Mouse (Mus musculus): ENCODE measurements around the gene Tmem235.
A peak's percentile ranks its signal among the peaks of the same experiment; 100 is the strongest.

Gene Tmem235

DNA sequence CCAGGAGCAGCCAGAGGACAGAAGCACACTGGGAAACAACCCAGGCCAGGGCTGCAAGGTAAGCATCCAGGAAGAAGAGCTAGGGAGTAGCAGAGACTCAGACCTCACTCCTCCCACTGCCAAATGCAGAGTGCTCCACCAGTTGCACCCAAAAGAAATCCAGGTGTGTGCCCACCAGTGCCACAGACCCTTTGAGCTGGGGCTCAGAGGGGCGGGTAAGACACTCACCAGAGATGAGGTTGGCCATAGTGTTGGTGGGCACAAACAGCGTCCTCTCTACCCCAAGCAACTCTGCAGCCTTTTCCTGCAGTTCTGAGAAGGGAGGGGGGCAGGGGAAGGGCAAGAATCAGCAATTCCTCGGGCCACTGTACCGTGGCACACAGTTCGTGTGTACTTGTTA lies 10.8 kb downstream of the Tmem235 start:
- peak; percentile 44 to 71 for DNase-seq

DNA sequence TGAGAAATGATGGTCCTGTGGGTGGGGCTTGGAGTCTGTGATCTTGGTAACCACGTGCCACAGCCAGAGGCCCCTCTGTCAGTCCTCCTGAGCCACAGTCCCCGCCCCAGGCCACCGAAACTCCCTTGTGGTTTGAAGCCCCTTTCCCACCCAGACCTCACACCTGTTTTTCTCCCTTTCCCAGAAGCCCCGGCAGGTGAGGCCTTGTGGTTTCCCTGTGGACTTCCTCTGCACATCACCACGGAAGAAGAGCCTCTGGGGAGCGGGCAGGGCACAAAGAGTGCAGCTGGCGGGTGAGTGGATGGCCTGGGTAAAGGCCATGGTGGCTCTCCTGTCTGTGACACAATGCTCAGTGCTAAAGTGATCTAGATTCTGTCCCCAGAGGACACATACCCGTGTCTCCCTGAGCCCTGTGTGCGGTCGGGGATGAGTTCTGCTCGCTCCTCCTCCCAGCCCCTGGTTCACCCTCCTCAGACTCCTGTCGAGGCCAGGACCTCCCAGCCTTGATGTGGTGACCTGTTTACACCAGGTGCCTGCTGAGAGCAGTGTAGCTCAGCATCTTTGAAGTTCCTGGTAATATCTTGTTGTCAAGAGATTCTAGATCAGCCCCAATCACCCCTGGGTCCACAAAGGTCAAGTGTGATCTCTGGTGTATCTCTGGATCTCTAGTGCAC lies 11.5 kb downstream of the Tmem235 start:
- peak; percentile 93 to 96 for DNase-seq

- DNase-seq, result peak; percentile 54 to 58
Measured at GRCm38 (mm10) chr11:117872861-117873608, 12.5 kb downstream of the Tmem235 start, which contains the start of gene Tha1. Gene Tha1, minus strand, starts transcription at chr11:117873481.

- no peak for DNase-seq
Measured at GRCm38 (mm10) chr11:117874419-117874818, 13.9 kb downstream of the Tmem235 start.

DNA sequence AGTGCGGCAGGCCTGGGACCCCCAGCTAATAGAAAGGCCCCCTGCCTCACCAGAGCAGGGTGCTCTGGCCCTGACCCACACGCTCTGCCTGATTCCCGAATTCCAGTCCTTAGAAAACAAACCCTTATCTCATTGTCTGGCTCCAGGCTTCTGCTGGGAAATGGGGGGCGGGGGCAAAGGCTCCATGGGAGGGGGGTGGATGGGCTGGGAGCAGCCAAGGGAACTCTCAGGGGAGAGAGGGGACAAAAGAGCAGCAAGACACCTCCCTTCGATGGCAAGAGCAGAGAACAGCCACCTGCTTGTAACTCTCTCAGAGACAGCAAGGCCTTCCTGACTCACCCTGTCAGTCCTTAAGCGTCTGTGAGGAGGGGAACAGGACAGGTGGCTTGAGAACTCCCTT lies 15.1 kb downstream of the Tmem235 start:
- DNase-seq, result no peak

GRCm38 (mm10) chr11:117877917-117878745 lies 17.6 kb downstream of the Tmem235 start:
- DNase-seq, result peak; percentile 50 to 73

DNA sequence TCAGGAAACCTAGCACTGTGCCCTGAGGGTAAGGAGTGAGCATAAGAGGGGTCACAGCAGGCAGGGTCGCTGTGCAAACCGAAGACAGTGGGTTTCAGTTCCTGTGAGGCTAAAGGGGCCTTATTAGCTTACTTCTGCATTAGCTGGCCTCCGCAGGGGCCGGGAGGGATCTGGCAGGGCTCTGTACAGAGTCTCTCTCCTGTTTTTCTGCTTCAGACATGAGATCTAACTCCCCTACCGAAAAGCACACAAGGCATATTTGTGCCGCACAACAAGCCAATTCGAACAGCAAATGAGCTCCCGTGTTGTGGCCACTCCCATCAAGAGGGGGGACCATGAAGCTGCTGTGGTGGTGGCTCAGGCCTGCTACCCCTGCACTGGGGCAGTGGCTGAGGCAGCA lies 18.3 kb downstream of the Tmem235 start:
- DNase-seq, result no peak

DNA sequence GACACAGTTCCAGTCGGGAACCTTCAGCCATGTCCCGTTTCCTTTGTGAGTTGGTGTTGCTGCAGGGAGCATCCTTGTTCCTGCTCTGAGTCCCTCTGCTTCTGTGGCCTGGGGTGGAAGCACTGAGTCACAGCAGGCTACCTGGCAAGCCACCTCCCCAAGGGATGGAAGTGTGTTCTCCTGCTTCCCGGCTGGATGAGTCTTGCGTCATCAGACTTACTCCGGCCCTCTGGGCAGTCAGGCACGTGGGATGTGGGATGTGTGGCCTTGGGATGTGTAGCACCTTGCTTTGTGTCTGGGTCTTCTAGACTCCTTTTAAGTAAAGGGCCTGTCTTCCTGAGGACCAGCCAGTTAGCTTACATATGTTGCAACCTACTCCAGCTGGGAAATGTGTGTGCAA lies 19.1 kb downstream of the Tmem235 start:
- DNase-seq, result no peak

DNA sequence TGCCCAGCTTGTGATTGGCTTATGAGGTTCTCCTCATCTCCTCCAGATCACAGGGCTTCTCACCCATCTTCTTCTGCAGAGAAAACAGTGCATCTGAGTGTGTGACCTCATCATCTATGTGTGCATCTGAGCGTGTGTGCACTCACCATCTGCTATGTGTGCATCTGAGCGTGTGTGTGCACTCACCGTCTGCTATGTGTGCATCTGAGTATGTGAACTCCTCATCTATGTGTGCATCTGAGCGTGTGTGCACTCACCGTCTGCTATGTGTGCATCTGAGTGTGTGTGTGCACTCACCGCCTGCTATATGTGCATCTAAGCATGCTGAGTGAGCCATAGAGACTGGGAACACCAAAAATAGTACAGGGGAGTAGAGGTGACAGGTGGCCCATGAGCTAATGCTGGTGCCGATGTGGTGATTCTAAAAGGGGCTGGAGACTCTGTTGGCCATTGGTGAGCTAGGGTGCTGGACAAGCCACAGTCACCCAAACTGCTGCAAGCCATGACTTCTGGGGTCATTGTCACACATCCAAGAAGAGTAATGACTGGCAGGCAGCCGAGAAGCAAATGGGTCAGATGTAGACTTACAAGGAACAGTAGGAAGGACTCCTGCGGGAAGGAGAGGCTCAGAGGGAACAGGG lies 19.9 kb downstream of the Tmem235 start:
- no peak for DNase-seq

GRCm38 (mm10) chr11:117880977-117881358 lies 20.4 kb downstream of the Tmem235 start:
- no peak for DNase-seq

DNA sequence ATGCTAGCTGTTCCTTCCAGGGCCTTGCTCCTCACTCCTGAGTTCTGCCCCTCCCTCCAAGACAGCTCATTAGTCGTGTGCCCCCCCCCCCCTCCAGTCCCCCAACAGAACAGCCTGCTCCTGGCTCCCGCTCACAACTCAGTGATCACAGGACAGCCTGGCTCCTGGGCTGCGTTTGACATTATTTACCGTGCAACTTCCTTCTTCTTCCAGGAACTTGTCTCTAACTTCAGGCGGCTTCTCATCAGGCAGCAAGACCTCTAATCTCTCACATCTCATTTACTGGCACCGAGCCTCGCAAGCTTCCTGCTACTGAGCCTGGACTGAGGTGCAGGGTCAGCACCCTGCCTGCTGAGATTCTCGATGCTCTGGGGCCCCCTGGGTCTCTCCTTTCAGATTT lies 21.2 kb downstream of the Tmem235 start:
- no peak for DNase-seq

GRCm38 (mm10) chr11:117882208-117882607 lies 21.7 kb downstream of the Tmem235 start:
- DNase-seq, result no peak

DNA sequence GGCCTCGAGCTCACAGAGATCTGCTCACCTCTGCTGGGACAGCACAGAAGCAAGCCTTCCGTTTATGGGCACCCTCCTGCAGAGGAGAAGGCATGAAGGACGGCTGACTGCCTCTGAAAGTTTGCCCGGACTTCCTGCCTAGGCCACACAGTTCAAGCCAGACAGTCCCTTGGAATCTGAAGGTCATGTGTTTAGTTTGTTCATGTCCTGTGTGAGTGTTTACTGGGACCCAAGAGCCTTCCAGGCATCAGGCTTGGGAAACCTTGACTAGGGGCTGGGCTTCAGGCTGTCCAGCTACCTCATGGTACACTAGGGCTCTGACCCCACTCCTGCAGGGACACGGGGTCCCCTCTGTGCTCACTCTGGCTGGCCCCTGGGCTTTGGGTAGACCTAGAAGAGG lies 25.4 kb downstream of the Tmem235 start:
- DNase-seq, result no peak

DNA sequence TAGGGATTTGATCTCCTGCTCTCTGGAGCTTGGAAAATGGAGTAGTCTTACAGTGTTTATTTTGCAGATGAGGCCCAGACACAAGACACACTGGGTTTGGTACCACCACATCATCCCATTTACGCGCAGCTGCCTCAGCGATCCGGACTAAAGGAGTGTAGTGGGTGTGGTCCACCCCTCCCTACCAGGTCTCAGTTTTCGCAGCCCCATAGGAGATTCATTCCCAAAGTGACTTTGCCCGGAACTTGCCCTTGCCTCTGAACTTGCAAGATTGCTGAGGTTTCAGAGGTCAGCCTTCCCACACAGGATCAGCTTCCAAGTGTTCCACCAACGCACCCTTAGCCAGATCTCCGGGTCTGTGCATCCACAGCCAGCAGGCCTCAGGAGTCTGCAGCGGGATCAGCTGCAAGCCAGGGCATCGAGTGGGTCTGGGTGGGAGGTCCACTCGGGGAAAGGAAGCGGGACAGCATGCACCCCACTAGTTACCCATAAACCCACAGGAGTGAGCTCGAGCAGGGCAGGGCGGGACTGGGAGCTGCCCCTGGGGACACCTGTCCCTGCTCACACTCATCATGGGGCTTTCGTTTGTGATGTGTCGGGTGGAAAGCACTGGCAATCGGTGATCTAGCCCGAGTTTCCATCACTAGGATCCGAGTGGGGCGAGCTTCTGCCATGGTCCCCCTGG lies 27.8 kb downstream of the Tmem235 start:
- DNase-seq, result no peak

DNA sequence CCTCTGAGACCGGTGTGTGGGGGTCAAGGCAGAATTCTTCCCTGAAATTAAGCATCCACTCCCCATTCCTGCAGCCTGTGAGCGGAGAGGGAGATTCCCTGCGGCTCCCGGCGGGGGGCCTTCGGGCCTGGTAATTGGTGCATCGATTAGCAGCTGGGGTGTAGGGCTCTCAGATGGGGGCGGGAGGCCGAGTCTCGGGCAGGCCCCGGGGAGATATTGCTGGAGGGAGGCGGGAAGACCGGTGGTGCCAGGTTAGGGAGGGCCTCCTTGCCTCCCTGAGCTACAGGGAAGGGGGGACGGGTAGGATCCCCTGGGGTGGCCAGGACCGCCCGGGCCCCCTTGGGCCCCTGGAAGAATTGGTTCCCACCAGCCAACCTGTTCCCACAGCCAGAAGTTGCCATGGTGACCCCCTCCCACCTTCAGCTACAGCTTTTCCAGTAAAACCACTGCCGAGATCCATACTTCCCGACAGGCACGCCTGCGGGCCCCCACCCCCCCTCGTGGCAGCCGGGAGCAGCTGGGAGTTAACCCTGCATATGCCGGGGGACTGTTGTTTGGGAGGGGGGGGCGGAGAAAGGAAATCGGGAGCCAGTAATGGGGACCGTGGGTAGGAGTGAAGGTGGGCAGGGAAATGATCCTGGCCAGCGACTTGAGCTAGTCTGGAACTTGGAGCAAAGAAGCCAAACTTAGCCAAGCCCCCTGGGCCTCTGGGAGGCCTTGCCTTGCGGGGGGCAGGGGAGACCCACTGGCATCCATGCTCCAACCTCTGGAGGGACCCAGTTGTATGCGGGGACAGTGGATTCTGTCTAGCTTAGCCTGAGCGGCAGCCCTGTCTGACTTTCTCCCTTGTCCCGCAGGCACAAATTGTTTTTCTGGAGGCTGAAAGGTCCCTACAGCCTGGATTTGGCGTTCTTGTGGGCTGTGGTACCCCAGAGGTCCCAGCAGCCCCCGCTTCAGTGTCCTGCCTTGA lies 28.6 kb downstream of the Tmem235 start:
- no peak for DNase-seq

DNA sequence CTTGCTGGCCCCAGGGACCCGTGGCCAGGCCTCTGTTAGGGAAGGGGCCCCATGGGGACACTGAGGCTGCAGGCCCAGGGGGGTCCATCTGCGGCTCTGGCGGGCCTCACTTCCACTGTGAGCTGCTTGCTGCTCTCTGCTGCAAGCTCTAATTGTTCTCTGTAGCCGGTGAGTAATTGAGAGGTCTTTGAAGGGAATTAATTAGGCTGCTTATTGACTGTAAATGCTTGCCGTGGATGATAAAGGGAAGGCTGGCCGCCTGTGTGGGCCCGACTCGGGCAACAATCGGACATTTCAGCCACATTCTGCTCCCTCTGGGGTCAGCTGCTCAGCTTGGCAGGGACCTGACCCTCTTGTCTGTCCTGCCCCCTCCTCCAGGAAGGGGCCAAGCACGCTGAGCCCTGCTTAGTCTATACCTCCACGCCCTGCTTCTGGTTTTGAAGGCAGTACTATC lies 29.4 kb downstream of the Tmem235 start:
- no peak for DNase-seq

GRCm38 (mm10) chr11:117890519-117891282 lies 30.1 kb downstream of the Tmem235 start:
- DNase-seq, result peak in 1 of 2 experiments; percentile 23

DNA sequence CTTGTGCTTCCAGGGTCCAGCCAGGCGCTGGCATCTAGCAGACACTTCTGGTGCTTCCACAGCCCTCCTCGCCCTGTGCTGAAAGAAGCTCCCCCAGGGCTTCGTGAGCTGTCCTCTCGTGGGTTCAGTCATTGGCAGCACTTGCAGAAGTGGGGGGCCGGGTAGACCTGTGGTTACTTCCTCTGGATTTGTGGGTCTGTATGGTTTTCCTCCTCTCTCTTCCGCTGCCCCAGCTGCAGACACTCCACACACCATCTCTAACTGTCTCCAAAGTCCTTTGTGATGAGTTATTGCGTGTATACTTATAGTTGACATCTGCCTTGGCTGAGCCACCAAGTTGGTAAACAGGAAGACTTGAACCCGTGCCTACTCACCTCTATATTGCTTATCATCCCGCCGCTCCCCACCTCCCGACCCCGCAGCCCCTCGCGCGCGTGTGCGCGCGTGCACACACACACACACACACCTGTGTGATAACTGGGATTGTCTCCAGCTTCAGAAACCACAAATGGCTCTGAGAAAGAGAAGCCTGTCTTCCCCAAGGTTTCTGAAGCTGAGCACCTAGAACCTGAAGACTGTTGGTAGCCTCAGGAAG lies 31.1 kb downstream of the Tmem235 start:
- peak in 1 of 2 experiments; percentile 61 for DNase-seq

DNA sequence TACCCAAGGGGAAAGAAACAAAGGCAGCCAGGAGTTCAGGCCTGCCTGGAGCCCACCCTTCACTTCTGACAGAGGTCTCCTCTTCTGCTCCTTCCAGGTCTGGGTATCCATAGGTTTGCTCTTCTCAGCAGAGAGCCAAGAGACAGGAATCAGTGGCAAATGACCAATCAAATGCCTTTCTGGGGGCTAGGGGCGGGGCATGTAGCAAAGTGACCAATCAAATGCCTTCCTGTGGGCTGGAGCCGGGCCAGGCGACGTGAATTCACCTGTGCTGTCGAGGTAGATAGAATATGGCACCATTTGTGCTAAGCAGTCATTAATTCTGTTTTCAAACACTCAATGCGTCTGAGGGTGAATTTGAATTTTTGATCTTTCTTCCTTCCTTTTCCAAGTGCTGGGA lies 31.6 kb downstream of the Tmem235 start:
- DNase-seq, result peak in 1 of 2 experiments; percentile 74

GRCm38 (mm10) chr11:117894676-117895075 lies 34.1 kb downstream of the Tmem235 start:
- DNase-seq, result no peak
